Mouse (Mus musculus): ENCODE measurements around the gene Xpot.

DNA sequence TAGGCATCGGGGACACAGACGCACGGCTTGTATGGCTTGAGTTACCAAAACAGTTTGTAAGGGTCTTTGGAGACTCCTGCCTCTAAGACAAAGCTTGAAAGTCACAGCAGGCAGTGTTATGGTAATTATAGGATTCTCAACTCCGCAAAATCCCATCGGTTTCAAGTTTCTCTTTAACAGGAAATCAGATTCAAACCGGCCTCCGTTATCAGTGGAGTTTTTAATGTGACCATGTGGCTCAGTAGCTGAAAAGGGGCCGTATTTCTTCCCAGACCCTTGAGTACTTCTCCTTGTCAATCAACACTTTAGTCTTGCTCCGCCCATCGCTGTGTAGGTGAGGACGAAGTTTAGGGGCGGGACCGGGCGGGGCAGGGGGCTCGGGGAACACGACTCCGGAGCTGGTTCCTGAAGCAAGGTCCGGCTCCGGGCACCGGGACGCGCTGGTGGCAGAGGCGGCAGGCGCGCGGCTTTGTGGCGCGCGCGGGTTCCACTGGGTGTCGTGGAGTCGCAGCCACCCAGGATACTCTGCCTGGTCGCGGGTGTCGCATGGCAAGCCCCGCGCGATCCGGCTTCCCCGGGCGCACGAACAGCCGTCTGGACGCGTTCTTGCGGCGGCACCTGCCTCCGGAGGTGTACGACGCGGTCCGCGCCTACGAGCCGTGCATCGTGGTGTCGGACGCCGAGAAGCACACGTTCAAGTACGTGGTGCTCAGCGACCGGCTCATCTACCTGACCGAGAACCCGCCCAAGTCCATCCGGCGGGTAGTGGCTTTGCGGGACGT is 15.3 kb upstream of the Xpot start, which contains the start of gene D930020B18Rik:
- TF ChIP-seq CTCF (IDR thresholded peaks at IDR 0.05; ENCODE audit: control insufficient read depth, insufficient read depth, low read length) (no peak), POLR2A (IDR thresholded peaks at IDR 0.05; ENCODE audit: borderline replicate concordance, control insufficient read depth, low read depth, low read length) (no peak)

Measured in bone marrow, adult 2 months (tissue).